Mouse (Mus musculus) MEL (cell line): Measurements from ENCODE around the gene Sacs.

Experiments used
- RAD21 ChIP-seq: IDR thresholded peaks from 2 replicates; pipeline ENCODE4 v1.6.1; 2011; ENCODE audit warnings: mild to moderate bottlenecking, low read depth, low read length, improper control_type of control experiment
- ZC3H11A ChIP-seq: IDR thresholded peaks from 2 replicates; pipeline ENCODE4 v1.6.1; 2012; ENCODE audit warnings: low read depth, mild to moderate bottlenecking, inconsistent platforms, low read length, improper control_type of control experiment

DNA sequence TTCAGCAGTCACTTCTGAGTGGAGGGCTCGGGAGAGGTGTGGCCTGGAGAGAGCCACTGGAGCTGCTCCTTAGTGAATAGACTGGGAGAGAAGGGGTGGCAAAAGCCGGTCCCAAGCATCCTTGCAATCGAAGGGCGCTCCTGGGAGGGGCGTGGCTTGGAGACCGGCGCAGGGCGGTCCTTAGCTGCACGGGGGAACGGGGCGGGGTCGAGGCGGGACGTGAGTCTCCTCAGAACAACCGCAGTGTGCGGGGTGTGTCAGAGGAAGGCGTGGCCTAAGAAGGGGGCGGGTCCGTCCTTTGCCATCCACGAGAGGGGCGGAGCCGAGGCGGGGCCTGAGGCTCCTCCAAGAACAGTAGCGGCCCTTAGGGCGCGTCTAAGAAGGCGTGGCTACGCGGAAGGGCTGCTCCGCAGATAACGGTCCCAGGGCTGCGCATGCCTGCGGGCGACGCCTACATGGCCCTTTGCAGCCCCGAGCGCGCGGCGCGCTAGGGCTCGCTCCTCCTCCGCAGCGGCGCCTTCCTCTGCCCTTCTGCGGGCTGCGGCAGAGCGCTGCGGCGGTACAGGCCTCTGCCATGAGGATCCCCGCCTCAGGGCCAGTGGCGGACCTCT is 34.4 kb downstream of the Sacs start:
- no peak for TF ChIP-seq RAD21
- TF ChIP-seq ZC3H11A = no peak
